Mouse (Mus musculus): Measurements from ENCODE around the gene Rsph14. TPM values are rescaled to one million over a fixed set of nuclear protein-coding genes. Genes with fewer than 3 reads are reported as not detected.
"Not testable (repeated sequence)": the region's sequence is repeated elsewhere in the genome, so short reads cannot be mapped to it uniquely, and the experiment has no call there.

Rsph14 gene
- polyA plus RNA-seq, 1 experiment: not detected

GRCm38 (mm10) chr10:75053655-75054054 lies 21.3 kb upstream of the Rsph14 start:
- Histone ChIP-seq H3K27ac (ENCODE audit: insufficient read depth, low read depth, low read length) (no peak overlapping the region), H3K27me3 (replicated peaks; ENCODE audit: control insufficient read depth, insufficient read depth, low read length) (no peaks in the 10 kb centered on the region), H3K36me3 (ENCODE audit: control insufficient read depth, insufficient read depth, low read length) (no peaks in the 10 kb centered on the region), H3K4me1 (ENCODE audit: control insufficient read depth, insufficient read depth, low read length) (peaks cover 5% of the 10 kb centered on the region; the same call in 1 of the 2 replicates), H3K4me3 (ENCODE audit: insufficient read depth, low read depth, low read length) (no peak overlapping the region)
- no peak for TF ChIP-seq CTCF (conservative IDR thresholded peaks at IDR 0.05; ENCODE audit: insufficient read depth, insufficient read length, low read depth, low read length)
- TF ChIP-seq POLR2A (IDR thresholded peaks at IDR 0.05; ENCODE audit: low read depth, low read length): no peak
- 44% methylated on average over 4 of the region's 4 CpGs for WGBS
- DNase-seq: peak; percentile 65

GRCm38 (mm10) chr10:75052902-75053301 lies 20.5 kb upstream of the Rsph14 start:
- peak; percentile 85 for DNase-seq
- H3K27me3 ChIP-seq (replicated peaks; ENCODE audit: control insufficient read depth, insufficient read depth, low read length): no peaks in the 10 kb centered on the region
- H3K4me3 ChIP-seq (ENCODE audit: insufficient read depth, low read depth, low read length): no peak overlapping the region
- no peak for TF ChIP-seq CTCF (conservative IDR thresholded peaks at IDR 0.05; ENCODE audit: insufficient read depth, insufficient read length, low read depth, low read length)
- no peaks in the 10 kb centered on the region for H3K36me3 ChIP-seq (ENCODE audit: control insufficient read depth, insufficient read depth, low read length)
- 54% methylated on average over 8 of the region's 8 CpGs for WGBS
- H3K4me1 ChIP-seq (ENCODE audit: control insufficient read depth, insufficient read depth, low read length): peaks cover 5% of the 10 kb centered on the region; the same call in 1 of the 2 replicates
- H3K27ac ChIP-seq (ENCODE audit: insufficient read depth, low read depth, low read length): no peak overlapping the region

- H3K27me3 ChIP-seq (replicated peaks; ENCODE audit: control insufficient read depth, insufficient read depth, low read length): no peaks in the 10 kb centered on the region
- no peaks in the 10 kb centered on the region for H3K36me3 ChIP-seq (ENCODE audit: control insufficient read depth, insufficient read depth, low read length)
- no peak overlapping the region for H3K4me3 ChIP-seq (ENCODE audit: insufficient read depth, low read depth, low read length)
- TF ChIP-seq POLR2A (IDR thresholded peaks at IDR 0.05; ENCODE audit: low read depth, low read length) (no peak), CTCF (conservative IDR thresholded peaks at IDR 0.05; ENCODE audit: insufficient read depth, insufficient read length, low read depth, low read length) (no peak)
- H3K4me1 ChIP-seq (ENCODE audit: control insufficient read depth, insufficient read depth, low read length): peaks cover 5% of the 10 kb centered on the region; the same call in 1 of the 2 replicates
- H3K27ac ChIP-seq (ENCODE audit: insufficient read depth, low read depth, low read length): no peak overlapping the region
- no peak for DNase-seq
- 85% methylated on average over 21 of the region's 21 CpGs for WGBS
These were observed 19.1 kb upstream of the Rsph14 start for GRCm38 (mm10) chr10:75051364-75052074.

- no peaks in the 10 kb centered on the region for H3K27me3 ChIP-seq (replicated peaks; ENCODE audit: control insufficient read depth, insufficient read depth, low read length)
- no peaks in the 10 kb centered on the region; the same call in 1 of the 2 replicates for H3K4me1 ChIP-seq (ENCODE audit: control insufficient read depth, insufficient read depth, low read length)
- TF ChIP-seq CTCF (conservative IDR thresholded peaks at IDR 0.05; ENCODE audit: insufficient read depth, insufficient read length, low read depth, low read length) (no peak), POLR2A (IDR thresholded peaks at IDR 0.05; ENCODE audit: low read depth, low read length) (no peak)
- no peak for DNase-seq
- H3K4me3 ChIP-seq (ENCODE audit: insufficient read depth, low read depth, low read length): no peak overlapping the region
- H3K36me3 ChIP-seq (ENCODE audit: control insufficient read depth, insufficient read depth, low read length): no peaks in the 10 kb centered on the region
- WGBS: 96% methylated on average over 7 of the region's 7 CpGs
- no peak overlapping the region for H3K27ac ChIP-seq (ENCODE audit: insufficient read depth, low read depth, low read length)
These were observed 16.3 kb upstream of the Rsph14 start for GRCm38 (mm10) chr10:75048711-75049110.

- 94% methylated on average over 15 of the region's 15 CpGs for WGBS
- no peak for DNase-seq
- TF ChIP-seq POLR2A (IDR thresholded peaks at IDR 0.05; ENCODE audit: low read depth, low read length) (no peak), CTCF (conservative IDR thresholded peaks at IDR 0.05; ENCODE audit: insufficient read depth, insufficient read length, low read depth, low read length) (no peak)
These were observed 13.4 kb upstream of the Rsph14 start for GRCm38 (mm10) chr10:75045831-75046230.

GRCm38 (mm10) chr10:75044459-75044858 lies 12.1 kb upstream of the Rsph14 start:
- Histone ChIP-seq H3K27me3 (replicated peaks; ENCODE audit: control insufficient read depth, insufficient read depth, low read length) (no peaks in the 10 kb centered on the region), H3K4me3 (ENCODE audit: insufficient read depth, low read depth, low read length) (no peak overlapping the region), H3K4me1 (ENCODE audit: control insufficient read depth, insufficient read depth, low read length) (no peaks in the 10 kb centered on the region), H3K36me3 (ENCODE audit: control insufficient read depth, insufficient read depth, low read length) (no peaks in the 10 kb centered on the region), H3K27ac (ENCODE audit: insufficient read depth, low read depth, low read length) (no peak overlapping the region)
- DNase-seq: no peak
- no peak for TF ChIP-seq POLR2A (IDR thresholded peaks at IDR 0.05; ENCODE audit: low read depth, low read length)
- no peak for TF ChIP-seq CTCF (conservative IDR thresholded peaks at IDR 0.05; ENCODE audit: insufficient read depth, insufficient read length, low read depth, low read length)
- WGBS: 54% methylated on average over 7 of the region's 7 CpGs

More at GRCm38 (mm10) chr10:75045831-75046230, 13.4 kb upstream of the Rsph14 start:
- Histone ChIP-seq H3K4me1 (ENCODE audit: control insufficient read depth, insufficient read depth, low read length) (no peaks in the 10 kb centered on the region), H3K27ac (ENCODE audit: insufficient read depth, low read depth, low read length) (no peak overlapping the region), H3K4me3 (ENCODE audit: insufficient read depth, low read depth, low read length) (no peak overlapping the region), H3K36me3 (ENCODE audit: control insufficient read depth, insufficient read depth, low read length) (no peaks in the 10 kb centered on the region), H3K27me3 (replicated peaks; ENCODE audit: control insufficient read depth, insufficient read depth, low read length) (no peaks in the 10 kb centered on the region)

GRCm38 (mm10) chr10:75042060-75042459 lies 9.7 kb upstream of the Rsph14 start:
- H3K27ac ChIP-seq (ENCODE audit: insufficient read depth, low read depth, low read length); H3K4me1 ChIP-seq (ENCODE audit: control insufficient read depth, insufficient read depth, low read length); DNase-seq; H3K27me3 ChIP-seq (replicated peaks; ENCODE audit: control insufficient read depth, insufficient read depth, low read length); H3K4me3 ChIP-seq (ENCODE audit: insufficient read depth, low read depth, low read length); H3K36me3 ChIP-seq (ENCODE audit: control insufficient read depth, insufficient read depth, low read length): not testable (repeated sequence)
- 14% methylated on average over 1 of the region's 1 CpGs for WGBS
